Mouse (Mus musculus): ENCODE measurements around the gene Uevld.
"Not testable (repeated sequence)": the region's sequence is repeated elsewhere in the genome, so short reads cannot be mapped to it uniquely, and the experiment has no call there.

Gene Uevld

DNA sequence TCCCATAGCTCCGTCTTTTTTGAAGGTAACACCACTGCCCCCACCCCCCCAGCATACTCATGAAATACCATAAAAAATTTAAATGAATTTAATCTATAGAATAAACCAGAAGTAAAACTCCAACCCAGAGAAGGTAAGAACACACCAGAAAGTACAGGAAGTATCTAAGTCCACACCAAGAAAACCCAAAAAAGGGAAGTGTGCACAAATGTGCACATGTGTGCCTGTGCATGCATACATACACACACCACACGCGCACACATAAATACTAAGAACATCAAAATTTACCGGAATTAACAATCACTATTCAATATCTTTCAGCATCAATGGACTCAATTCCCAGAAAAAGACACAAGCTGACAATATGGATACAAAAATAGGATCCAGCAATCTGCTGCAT, 11.6 kb upstream of the Uevld start:
- no peak for DNase-seq (ENCODE audit: low spot score)

DNA sequence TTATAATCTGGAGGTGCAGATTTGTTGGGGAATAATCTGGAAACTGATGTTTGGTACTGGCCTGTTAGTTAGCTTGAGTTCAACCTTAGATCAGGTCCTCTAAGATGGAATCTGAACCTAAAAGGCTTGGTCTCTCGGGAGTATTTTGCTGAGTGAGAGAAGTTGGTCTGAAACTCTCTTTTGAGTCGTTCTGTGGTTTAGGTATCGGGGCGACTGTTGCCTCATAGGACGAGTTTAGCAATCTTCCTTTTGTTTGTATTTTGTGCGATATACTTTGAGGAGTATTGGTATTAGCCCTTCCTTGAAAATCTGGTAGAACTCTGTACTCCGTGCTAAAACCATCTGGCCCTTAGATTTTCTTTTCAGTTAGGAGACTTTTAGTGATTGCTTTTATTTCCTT, 5.7 kb upstream of the Uevld start:
- no peak for DNase-seq (ENCODE audit: low spot score)

DNA sequence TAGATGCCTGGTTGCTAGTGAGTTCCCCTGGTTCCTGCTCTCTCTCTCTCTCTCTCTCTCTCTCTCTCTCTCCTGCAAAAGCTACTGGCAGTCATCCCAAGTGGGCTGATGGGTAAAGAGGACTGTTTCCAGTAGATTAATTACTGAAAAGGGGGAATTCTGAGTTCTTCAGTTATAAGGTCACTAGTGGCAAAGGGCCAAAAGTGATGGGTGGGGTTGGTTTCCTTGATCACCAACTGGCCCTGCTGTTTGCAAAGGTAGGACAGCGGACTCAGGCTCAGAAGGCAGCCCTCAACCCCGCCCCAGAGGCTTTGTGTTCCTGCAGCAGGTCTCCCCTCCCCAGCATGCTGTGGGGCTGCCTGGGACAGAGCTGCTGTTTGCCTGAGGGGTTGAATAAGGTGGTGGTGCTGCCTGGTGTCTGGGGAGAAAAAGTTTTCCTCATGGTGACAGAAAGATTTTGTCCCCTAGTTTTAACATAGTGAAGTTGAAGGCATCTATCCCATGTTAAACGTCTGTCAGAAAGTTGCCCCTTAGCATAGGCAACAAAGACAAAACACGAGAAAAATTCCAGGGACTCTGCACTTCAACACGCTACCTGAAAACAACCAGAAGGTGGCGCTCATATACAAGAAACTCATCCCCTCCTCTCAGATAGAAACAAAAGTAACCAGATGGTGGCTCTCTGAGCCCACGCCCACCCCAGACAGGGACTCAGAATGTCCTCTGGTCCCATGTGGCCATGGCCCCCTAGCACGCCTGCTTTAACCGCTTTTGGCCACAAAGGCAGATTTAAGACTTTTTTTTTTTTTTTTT, 4.7 kb upstream of the Uevld start:
- DNase-seq (ENCODE audit: low spot score): peak; percentile 77

DNA sequence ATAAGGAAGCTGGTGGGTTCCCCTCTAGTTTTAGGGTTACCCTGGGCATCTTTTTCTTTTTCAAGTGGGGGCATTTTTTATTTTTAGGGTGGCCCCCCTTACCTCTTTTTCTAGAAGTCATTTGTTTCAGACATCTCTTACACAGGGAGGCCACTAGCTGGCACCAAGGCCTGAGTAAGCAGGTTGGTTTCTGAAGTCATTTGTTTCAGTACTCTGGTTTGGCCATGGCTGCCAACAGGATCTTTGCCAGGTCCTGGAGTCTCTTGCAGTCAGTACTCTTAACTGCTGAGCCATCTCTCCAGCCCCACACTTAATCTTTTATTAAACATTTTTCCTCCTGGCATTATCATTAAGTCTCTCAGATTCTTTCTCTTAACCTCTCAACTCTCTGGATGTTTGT, 3.8 kb upstream of the Uevld start:
- no peak for DNase-seq (ENCODE audit: low spot score)

DNA sequence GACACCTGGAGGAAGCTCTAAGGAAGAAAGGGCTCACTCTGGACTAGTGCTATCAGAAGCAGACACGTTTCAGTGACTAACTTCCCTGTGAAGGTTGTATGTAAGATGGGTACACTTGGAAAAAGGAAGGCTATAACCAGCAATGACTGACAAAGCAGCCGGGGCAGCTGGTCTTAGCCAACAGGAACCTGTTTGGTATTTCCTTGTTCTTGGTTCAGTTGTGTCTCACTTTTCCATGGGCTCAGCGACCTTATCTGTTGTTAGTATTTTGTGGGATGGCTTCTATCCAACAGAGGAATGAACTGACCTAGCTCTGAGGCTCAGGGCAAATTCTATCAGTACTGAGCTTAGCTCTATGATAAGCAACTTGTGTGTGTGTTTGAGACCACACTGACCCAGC, 2.7 kb upstream of the Uevld start:
- no peak for DNase-seq (ENCODE audit: low spot score)

DNA sequence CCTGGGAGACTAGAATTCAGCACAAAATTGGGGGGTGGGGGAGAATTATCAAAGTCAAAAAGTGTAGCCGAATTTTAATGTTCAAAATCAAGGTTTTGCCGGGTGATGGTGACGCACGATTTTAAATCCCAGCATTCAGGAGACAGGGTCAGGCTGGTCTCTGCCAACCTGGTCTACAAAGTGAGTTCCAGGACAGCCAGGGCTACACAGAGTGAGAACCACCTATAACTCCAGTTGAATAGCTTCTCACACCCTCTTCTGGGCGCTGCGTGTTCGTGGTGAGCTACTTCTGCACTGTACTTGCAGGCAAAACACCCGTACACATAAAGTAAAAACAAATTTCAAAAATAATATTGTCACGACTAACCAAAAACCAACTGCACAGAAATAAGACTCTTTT, 526 bp upstream of the Uevld start:
- no peak for DNase-seq (ENCODE audit: low spot score)

DNA sequence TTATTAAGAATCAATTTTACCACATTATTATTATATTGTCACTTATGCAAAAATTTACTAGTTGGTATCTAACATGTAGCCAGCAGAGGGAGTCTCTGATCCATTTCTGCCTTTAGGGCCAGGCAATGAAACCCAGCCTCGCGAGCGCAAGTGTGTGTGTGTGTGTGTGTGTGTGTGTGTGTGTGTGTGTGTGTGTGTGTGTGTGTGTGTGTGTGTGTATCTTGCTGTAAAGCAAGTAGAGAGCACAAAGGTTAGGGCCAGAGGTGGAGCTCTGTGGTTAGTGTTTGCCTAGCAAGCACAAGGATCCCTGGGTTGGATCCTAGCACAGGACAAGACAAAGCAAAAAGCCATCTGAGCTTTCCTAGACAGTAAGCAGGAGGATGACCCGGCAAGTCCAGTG, 22.5 kb downstream of the Uevld start:
- peak; percentile 29 for DNase-seq (ENCODE audit: low spot score)

DNA sequence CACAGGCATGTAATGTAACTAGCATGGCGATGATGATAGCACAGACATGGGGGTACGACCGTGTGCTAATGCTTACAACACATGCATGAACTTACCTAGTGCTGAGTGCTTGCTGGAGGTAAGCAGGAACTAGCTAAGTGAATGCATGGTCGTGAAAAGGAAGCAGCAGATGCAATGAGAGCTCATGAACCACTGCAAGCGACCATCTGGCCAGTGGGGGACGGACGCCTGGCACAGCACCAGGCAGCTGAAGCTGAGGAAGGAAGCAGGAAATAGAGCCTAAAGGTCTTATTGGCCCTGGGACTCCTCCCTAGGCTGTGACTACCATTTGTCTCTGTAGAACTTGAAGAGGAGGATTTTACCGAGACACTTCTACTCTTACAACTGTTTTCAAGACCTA, 23.5 kb downstream of the Uevld start:
- DNase-seq (ENCODE audit: low spot score): no peak

DNA sequence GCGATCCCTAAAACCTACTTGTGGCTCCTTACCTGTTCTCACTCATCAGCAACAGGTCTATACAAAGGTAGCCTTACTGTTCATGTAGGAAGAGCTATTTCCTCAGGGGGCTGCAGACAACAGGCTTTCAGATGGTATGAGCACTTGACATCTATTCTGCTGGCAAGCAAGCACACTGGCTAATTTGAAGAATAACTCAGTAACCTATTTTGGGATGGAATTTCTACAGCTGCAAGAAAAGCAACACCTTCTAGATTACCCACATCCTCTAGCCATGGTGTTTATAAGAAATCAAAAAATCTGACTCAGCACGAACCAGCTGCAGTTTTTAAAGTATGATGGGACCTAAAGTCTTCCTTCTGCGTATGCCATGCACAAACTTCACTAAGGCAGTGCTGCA, 27.0 kb downstream of the Uevld start:
- DNase-seq (ENCODE audit: low spot score): no peak

DNA sequence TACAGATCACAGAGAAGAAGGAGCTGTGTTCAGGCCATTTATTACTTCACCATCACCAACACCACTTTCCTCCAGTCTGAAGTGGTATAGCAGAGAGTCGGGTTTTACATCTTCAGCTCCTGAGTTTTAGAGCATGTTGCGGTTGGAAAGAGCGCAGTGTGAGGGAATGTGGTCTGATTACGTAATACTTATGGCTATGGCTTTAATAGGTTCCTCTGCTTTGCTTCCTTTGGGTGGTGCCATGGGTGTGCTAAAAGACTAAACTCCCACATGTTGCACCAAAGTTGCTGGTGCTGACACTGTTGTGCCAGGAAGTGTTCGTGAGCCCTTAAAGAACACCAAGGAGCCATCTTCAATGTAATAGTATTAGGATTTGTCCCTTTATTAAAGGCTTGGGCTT, 30.0 kb downstream of the Uevld start:
- DNase-seq (ENCODE audit: low spot score): no peak

DNA sequence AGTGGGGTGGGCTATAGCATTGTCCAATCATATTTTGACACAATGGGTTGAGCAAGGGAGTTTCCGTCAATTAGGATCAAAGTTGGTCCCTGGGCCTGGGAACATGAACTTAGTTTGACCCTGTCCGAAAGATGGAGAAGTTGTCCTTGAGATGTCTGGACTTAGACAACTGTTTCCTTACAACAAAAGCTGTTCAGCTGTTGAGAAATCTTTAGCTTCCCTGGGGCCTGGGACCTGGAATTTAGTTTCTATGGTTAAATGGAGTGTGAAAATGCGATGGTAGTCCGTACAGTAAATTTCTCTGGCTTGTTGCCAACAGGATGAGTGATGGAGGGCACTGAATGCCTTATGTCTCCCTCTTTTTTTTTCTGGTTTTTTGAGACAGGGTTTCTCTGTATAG, 36.3 kb downstream of the Uevld start:
- DNase-seq (ENCODE audit: low spot score): no peak

DNA sequence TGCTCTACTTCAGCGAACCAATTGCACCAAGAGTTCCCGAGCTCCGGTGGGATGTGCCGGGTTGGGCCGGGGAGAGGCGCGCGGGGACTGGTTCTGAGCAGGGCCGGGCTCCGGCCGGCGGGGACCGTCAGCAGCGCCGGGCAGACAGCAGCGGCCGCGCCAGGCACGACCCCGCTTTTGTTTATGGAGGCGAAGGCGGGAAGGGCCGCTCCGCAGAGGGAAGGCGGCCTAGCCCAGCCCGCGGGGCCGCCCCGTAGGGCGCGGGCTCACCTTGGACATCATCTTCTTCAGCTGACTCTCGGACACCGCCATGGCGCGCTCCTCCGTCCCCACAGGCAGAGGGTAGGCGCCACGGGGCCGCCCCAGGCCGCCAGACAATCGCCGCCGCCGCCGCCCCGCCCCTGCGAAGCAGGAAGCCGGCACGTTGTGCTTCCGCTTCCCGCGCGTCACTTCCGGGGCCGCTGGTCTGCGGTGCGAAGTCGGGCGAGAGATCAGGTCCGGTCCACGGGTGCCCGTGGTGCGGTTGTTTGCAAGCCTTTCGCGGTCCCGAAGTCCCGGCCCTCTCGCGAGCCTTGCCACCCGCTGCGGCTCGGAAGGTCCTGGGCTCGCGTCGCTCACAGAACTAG, 38.7 kb downstream of the Uevld start, which contains the start of gene Tsg101:
Gene Tsg101 (minus strand): TSS at position 419 of the 626 bp plus-strand sequence.
- DNase-seq (ENCODE audit: low spot score): peak; percentile 92

DNA sequence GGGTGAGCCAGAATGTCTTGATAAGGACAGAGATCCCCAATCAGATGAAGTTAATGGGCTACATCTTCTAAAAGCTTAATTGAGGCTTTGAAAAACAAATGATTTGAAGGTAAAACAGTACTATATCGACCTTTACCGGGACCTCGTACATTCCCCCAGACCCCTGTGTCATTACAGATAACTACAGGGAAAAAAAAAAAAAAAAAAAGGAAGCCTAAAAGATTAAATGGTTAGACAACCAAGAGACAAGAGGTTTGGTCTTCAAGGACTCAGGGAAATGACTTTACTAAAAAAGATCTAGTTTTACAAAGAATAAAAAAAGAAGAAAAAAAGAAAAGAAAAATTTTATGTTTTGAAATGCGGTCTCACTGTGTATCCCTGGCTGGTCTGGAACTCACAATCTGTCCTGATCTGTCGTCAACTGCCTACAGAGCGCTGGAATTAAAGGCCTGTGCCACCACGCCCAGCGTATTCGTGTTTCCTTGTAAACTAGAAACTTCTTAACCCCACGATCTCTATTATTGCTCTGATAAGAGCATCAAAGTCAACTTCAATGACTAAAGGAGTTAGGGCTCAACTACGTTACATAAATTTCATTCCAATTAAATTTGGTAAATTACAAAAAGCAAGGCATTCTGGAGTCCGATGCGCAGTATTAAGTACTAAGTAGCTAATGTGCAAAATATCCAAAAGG, 39.5 kb downstream of the Uevld start:
- DNase-seq (ENCODE audit: low spot score): no peak

DNA sequence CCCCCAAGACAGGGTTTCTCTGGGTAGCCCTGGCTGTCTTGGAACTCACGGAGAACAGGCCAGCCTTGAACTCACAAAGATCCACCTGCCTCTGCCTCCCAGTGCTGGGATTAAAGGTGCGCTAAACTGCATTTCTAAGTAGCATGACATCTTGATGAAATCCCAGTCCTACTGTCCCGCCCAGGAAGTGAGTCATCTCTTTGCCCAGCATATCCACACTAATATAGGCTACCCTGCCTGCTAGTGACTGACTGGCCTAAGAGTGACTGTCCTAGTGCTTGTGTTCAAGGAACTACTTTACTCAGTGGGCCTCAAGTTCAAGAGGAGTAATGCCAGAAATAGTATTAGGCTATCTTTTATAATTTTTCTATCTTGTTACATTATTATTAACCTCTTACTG, 42.0 kb downstream of the Uevld start:
- DNase-seq (ENCODE audit: low spot score): no peak

DNA sequence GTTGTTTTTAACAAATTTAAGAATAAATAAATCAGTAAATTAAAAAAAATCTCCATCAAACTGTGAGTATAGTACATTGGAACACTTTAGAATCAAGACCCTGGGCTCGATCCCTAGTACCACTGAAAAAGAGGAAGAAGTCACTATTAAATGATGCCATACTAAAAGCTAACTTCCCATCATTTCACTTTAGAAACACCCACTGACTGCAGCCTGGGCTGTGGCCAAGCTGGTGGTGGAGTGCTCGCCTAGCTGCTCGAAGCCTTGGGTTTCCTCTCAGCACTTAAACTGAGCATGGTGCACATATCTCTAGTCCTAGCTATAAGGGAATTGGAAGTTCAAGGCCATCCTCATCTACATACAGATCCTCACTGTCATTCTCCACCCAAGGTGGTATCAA, 47.1 kb downstream of the Uevld start:
- DNase-seq (ENCODE audit: low spot score): no peak

DNA sequence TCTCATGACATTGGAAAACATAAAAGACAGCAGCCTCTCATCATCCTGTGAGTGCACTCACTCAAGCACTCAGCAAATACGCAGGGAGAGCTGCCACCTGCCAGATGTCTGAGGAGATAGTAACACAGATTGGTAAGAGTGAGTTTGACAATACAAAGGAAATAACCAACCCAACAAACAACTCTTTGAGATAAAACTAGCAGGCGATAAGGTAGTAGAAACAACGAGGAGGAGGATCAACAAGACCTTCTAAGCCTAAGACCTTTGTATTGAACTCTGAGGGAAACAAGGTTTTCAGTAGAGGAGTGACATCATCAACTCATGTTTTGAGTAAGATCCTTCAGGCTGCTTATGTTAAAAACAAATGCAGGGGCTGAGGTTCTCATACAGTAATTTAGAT, 59.0 kb downstream of the Uevld start:
- no peak for DNase-seq (ENCODE audit: low spot score)

DNA sequence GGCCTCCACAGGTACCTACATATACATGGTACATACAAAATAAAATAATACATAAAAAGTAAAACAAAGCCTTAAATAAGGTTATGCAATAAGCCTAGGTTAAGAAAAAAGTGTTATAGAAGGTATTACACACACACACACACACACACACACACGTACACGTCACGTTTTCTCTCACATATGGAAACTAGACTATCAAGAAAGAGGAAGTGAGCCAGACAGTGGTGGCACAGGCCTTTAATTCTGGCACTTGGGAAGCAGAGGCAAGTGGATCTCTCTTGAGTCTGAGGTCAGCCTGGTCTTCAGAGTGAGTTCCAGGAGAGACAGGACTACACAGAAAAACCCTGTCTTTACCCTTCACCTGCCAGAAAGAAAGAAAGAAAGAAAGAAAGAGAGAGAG, 62.8 kb downstream of the Uevld start:
- no peak for DNase-seq (ENCODE audit: low spot score)

DNA sequence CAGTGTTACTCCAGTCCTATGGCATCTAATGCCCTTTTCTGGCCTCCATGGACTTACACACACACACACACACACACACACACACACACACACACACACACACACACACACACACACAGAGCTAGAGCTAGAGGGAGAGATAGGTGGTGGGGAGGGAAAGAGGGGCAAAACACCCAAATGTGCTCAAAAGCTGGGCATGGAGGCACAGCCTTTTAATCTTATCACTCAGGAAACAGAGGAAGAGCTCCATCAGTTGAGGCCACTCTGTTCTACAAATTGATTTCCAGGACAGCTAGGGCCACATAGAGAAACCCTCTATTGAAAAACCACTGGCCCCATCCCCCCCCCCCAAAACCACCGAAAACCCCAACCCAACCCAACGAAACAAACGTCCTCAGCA, 75.0 kb downstream of the Uevld start:
- DNase-seq (ENCODE audit: low spot score): no peak

DNA sequence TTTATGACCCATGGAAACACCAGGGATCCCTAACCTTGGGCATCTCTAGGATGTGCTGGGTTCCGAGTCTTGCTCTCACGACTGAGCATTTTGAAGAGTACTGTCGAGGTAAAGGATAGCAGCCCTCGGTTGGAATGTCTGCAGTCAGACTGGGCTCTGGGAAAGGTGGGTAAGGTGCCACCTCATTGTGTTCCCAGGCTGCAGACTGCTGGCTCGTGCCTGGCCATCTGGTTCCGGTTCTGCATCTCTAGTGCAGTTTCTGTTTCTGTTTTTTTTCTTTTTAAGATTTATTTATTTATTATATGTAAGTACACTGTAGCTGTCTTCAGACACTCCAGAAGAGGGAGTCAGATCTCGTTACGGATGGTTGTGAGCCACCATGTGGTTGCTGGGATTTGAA, 76.4 kb downstream of the Uevld start:
- not testable (repeated sequence) for DNase-seq (ENCODE audit: low spot score)

DNA sequence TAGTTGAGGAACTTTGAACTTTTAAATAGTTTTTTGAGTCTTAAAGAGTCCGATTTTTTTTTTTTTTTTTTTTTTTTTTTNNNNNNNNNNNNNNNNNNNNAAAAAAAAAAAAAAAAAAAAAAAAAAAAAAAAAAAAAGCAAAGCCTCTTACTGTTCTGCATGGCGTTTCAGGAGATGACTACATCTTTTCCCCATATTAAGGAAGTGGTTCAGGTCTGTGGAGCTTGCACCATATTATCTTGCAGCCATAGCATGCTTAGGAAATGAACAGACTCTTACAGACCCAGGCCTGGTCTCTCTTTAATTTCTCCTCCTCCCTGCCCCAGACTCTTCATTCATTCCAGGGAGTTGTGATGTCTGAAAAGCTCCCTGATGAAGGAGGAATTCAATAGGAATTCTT, 77.3 kb downstream of the Uevld start:
- no peak for DNase-seq (ENCODE audit: low spot score)

DNA sequence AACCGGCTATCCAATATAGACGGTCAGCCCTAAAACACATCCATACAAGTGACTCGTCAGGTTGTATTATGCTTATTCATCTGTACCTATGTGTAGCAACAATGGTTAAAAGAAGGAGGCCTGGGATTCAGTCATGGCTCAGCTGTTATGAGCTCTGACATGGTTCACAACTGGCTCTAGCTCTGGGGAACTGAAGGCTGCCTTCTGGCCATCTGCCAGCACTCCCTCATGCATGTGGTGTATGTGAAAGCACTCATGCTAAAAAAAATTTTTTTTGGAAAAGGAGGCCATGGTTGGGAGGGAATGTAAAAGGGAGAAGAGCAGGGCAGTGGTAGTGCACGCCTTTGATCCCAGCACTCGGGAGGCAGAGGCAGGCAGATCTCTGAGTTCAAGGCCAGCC, 78.5 kb downstream of the Uevld start:
- DNase-seq (ENCODE audit: low spot score): no peak

DNA sequence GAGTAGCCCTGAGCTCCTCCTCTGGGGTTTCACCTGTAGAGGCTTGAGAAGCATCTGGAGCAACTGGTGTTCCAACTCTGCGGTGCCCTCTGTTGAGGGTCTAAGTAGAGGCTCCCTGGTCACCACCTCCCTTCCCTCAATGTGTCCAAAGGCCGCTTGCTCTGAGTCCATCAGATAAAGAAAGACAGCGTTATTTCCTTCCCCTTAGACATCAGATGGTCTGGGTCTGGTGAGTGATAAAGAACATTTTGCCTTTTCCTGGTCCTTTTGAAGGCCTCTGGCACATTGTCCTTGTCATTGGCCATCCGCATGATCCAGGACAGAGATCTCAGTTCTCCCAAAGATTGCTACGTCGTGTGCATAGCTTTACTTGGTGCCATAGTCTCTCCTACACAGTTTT, 81.1 kb downstream of the Uevld start:
- DNase-seq (ENCODE audit: low spot score): no peak

DNA sequence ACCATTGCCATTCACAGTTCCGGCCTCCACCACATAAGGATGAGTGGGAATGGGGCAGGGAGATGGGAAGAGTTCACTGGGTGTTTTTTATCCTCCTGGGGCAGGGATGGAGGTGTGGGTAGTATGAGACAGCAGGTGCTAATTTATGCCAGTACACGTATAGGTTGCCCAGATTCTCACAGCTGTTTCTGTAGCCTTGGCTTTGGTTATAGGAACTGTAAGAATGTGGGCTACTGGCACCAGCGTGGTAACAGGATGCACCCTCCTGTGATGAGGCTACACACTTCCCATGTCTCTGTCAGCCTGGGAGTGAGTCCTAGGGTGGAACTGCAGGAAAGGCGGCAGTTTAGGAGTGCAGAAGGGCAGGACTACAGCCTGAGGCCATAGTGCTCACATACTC, 81.5 kb downstream of the Uevld start:
- DNase-seq (ENCODE audit: low spot score): no peak
